Mouse (Mus musculus) CD4-positive, CD25-positive, alpha-beta regulatory T cell, adult 9 weeks (primary cell): Measurements from ENCODE around the gene Cntnap1. TPM values are rescaled to one million over a fixed set of nuclear protein-coding genes. Genes with fewer than 3 reads are reported as not detected.

Experiments used
- polyA plus RNA-seq: library from polyadenylated mRNA; unstranded; fragments of 100-300 nt; shearing (Covaris generic); gene quantifications from one replicate; pipeline ENCODE4 v1.2.1, GENCODE M21; 2017

Cntnap1 gene
- polyA plus RNA-seq, result 0.05 TPM

GRCm38 (mm10) chr11:101170354-101170810, at the start of gene Cntnap1:
Cntnap1 (plus strand) TSS chr11:101170523.

DNA sequence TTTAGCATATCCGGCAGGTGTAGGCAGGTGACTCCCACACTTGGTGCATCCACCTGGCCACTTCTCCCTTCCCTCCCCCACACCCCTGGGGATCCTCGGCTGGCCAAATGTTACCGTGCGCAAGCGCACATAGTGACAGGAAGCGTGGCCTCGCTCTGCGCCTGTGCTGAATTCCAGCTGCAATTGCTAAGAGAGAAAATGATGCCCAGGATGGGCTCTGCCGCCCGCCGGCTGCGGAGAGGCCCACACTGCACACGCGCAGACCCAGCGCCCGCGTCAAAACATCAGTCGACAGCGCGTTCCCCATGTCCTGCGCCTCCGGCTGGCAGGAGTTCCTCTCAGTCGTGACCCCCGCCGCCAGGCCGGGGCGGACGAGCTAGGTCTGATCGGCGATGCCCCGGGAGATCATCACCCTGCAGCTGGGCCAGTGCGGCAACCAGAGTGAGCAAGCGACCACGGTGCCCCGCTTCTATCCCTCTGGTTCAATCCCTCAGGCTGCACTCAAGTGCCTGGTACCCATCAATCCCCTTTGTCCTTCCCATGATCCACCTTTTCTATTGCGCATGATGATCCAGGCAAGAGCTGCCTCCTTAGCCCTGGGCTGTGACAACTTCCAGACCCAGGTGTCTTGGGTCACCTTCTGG, 14.5 kb upstream of the Cntnap1 start, which contains the start of gene Tubg2:
Gene Tubg2, plus strand, starts transcription at position 180 of the 644 bp plus-strand sequence.

GRCm38 (mm10) chr11:101170811-101171610, 688 bp downstream of the Cntnap1 start, which contains the start of gene Plekhh3:
Plekhh3 (minus strand) TSS chr11:101171351.

GRCm38 (mm10) chr11:101174851-101175628, 4.7 kb downstream of the Cntnap1 start, which contains the start of gene Ccr10:
Ccr10 (minus strand) TSS chr11:101175443.

GRCm38 (mm10) chr11:101226065-101226701, 55.9 kb downstream of the Cntnap1 start, which contains the start of gene Ezh1:
Ezh1 (minus strand) TSS chr11:101226463.

Other genes with a start within 250 kb of the Cntnap1 start
- gene Stat3, start 231.0 kb upstream of the Cntnap1 start, polyA plus RNA-seq, result 221 TPM
- 0.31 TPM for gene Cavin1, start 199.6 kb upstream of the Cntnap1 start, polyA plus RNA-seq
- 6.4 TPM for gene Atp6v0a1, start 161.1 kb upstream of the Cntnap1 start, polyA plus RNA-seq
- 5.5 TPM for gene Naglu, start 100.5 kb upstream of the Cntnap1 start, polyA plus RNA-seq
- 0.20 TPM for gene Hsd17b1, start 92.1 kb upstream of the Cntnap1 start, polyA plus RNA-seq
- 41.6 TPM for gene Coasy, start 88.0 kb upstream of the Cntnap1 start, polyA plus RNA-seq
- gene Mlx, start 83.2 kb upstream of the Cntnap1 start, polyA plus RNA-seq, result 123 TPM
- gene Psmc3ip, start 75.1 kb upstream of the Cntnap1 start, polyA plus RNA-seq, result 9.8 TPM
- gene Retreg3, start 50.6 kb upstream of the Cntnap1 start, polyA plus RNA-seq, result 43.8 TPM
- gene Tubg1, start 50.6 kb upstream of the Cntnap1 start, polyA plus RNA-seq, result 44.6 TPM
- 4.5 TPM for gene Tubg2, start 14.6 kb upstream of the Cntnap1 start, polyA plus RNA-seq
- gene Plekhh3, start 828 bp downstream of the Cntnap1 start, polyA plus RNA-seq, result not detected
- gene Ccr10, start 4.9 kb downstream of the Cntnap1 start, polyA plus RNA-seq, result 2.0 TPM
- gene Ezh1, start 55.9 kb downstream of the Cntnap1 start, polyA plus RNA-seq, result 98.0 TPM
- gene Ramp2, start 75.5 kb downstream of the Cntnap1 start, polyA plus RNA-seq, result 0.36 TPM
- 178 TPM for gene Vps25, start 83.2 kb downstream of the Cntnap1 start, polyA plus RNA-seq
- gene Wnk4, start 90.0 kb downstream of the Cntnap1 start, polyA plus RNA-seq, result 6.2 TPM
- 0.33 TPM for gene Cntd1, start 108.5 kb downstream of the Cntnap1 start, polyA plus RNA-seq
- gene Coa3, start 108.6 kb downstream of the Cntnap1 start, polyA plus RNA-seq, result 134 TPM
- 232 TPM for gene Becn1, start 131.8 kb downstream of the Cntnap1 start, polyA plus RNA-seq
- gene Psme3, start 145.7 kb downstream of the Cntnap1 start, polyA plus RNA-seq, result 93.7 TPM
- gene Aoc2, start 154.5 kb downstream of the Cntnap1 start, polyA plus RNA-seq, result 3.4 TPM
- gene Aoc3, start 160.1 kb downstream of the Cntnap1 start, polyA plus RNA-seq, result not detected
- gene G6pc, start 197.0 kb downstream of the Cntnap1 start, polyA plus RNA-seq, result not detected
- gene Aarsd1, start 247.1 kb downstream of the Cntnap1 start, polyA plus RNA-seq, result 51.8 TPM